Mouse (Mus musculus) retina, postnatal 1 day (tissue): ENCODE measurements around the gene 4930426L09Rik.
"Not testable (repeated sequence)": the region's sequence is repeated elsewhere in the genome, so short reads cannot be mapped to it uniquely, and the experiment has no call there.

Source experiments
- DNase-seq: peaks from one replicate; pipeline ENCODE4 v3.0.0-alpha.2; 2012

Gene 4930426L09Rik

DNA sequence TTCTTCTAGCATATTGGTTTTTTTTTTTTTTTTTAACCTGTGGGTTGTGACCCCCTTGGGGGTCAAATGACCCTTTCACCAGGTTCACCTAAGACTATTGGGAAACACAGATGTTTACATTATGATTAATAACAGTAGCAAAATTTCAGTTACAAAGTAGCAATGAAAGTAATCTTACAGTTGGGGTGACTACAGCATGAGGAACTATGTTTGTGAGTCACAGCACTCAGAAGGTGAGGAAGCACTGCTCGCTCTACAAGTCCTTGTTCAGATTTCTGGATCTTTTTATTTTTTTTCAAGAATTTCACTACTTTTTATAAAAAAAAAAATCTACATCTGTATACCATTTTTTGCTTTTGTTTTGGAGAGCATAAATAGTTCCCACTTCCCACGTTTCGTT lies 26.6 kb upstream of the 4930426L09Rik start:
- no peak for DNase-seq

DNA sequence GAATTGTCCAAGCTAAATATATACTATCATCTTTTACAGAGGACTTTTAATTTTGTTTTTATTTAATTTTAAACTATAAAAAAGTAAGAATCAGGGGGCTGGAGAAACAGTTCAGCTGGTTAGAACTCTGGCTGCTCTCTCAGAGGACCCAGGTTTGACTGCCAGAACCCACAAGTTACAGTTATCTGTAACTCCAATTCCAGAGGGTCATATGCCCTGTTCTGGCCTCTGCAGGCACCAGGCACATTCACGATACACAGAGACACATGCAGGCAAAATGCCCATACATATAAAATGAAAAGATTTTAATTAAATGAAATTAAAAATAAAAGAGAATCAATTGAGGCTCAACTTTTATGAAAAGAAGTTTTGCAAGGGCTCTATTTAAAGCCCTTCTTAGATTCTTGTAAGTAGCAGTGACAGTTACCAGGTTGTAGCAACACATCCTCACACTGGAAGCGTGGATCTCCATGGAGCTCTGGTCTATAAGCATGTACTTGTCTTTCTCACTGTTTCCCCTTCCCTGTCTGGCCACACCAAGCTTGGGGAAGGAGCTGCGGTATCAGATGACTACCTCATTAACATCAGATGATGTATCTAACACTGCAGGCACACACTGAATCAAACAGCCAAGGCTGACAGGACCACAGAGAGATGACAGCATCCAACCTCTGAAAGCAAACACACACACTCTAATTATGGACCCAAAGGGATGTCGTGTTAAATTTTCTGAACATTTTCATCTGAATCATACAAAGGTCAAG lies 23.1 kb upstream of the 4930426L09Rik start:
- no peak for DNase-seq

DNA sequence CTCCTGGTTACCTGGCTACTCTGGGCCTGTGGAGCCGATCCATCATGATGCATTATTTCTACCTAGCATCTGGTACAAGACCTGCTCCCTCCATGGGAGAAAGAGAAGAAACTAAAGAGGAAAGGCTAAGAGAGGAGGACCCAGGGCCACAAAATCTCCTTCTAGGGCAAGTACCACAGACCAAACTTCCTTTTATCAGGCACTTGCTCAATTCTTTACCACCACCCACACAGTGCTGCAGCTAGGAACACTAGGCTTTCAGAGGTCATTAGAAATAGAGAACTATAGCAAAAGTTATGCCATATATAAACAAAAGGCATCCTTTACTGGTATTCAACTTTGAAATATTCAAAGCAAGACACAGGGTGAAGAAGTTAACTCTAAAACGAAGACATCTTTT lies 22.0 kb upstream of the 4930426L09Rik start:
- DNase-seq, result no peak

- no peak for DNase-seq
Observed at GRCm38 (mm10) chr2:18977201-18977805, 20.8 kb upstream of the 4930426L09Rik start.

DNA sequence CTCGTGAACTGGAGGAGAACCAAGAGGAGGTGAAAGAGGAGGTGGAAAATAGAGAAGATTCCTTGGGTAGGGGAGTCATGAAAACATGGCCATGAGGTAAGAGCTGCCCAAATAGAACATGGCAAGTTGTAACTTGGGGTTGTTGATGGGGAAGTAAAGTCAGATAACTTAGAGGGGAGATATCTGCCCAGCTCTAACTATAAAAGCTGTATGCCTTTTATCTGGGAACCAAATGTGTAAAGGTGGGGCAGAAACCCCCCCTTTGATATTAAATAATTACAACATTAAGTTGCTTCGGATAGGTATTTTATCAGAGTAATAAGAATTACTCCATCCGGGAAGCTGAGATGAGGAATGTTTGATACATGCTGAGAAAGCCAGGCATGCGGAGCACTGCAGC lies 19.1 kb upstream of the 4930426L09Rik start:
- no peak for DNase-seq

GRCm38 (mm10) chr2:18979675-18980074 lies 18.5 kb upstream of the 4930426L09Rik start:
- no peak for DNase-seq

- DNase-seq, result no peak
Observed at GRCm38 (mm10) chr2:18982581-18982980, 15.6 kb upstream of the 4930426L09Rik start.

- no peak for DNase-seq
Observed at GRCm38 (mm10) chr2:18983546-18983945, 14.6 kb upstream of the 4930426L09Rik start.

- DNase-seq, result no peak
Observed at GRCm38 (mm10) chr2:18984095-18984847, 13.9 kb upstream of the 4930426L09Rik start.

GRCm38 (mm10) chr2:18985506-18985905 lies 12.6 kb upstream of the 4930426L09Rik start:
- no peak for DNase-seq

GRCm38 (mm10) chr2:18988885-18989284 lies 9.3 kb upstream of the 4930426L09Rik start:
- DNase-seq, result no peak

GRCm38 (mm10) chr2:18992512-18993510 lies 5.3 kb upstream of the 4930426L09Rik start:
- DNase-seq, result no peak

DNA sequence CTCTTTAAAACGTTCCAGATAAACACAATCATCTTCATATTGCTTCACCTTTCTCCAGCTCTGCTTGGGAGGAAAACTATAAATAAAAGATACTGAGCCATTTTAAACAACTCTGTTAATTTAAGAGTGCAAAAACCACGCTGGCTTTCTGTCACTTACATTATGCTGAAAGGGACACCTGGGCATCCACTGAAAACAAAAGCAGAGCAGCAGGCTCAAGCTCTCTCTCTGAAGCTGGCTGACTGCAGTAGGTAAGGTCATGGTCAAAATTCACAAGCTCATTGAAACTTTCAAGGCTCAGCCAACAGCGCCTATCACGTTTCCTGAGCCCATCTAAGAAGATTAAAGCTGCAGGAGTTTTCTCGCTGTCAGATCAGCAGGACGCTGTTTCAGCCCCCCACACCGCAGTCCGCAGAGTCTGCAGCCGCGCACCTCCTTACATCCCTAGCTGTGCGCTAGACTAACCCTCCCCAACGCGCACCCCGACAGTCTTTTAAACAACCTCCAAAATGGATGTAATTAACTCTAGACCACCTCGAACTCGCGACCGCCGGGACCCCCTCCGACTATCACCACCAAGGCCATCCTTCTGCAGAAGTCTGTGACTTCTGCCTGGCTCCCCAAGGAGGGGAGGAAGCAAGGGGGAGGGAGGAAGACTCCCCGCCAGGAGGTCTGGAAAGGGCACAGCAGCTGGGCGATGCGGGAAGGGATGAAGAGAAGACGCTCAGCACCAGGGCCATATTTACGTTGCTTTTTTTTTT lies 1.5 kb upstream of the 4930426L09Rik start:
- DNase-seq, result peak; percentile 51

- no peak for DNase-seq
Observed at GRCm38 (mm10) chr2:18997387-18997971, 664 bp upstream of the 4930426L09Rik start.

DNA sequence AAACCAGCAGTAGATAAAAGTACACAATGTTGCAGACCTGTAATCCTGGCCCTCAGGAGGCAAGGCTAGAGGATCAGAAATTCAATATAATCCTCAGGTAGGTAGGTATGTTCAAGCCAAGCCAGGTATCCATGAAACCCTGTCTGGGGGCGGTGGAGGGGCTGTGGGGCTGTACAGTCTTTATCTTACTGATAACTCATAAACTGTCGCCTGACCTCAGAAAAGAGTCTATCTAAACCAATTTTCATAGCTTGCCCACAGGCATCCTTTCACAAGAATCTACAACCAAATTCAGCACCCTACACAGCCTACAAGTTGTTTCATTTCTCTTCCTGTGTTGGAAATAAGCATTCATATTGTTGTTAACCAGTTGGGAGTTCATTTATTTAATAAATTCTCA lies 1.3 kb downstream of the 4930426L09Rik start:
- DNase-seq, result no peak

GRCm38 (mm10) chr2:19004801-19005200 lies 6.7 kb downstream of the 4930426L09Rik start:
- no peak for DNase-seq

GRCm38 (mm10) chr2:19006124-19006523 lies 8.0 kb downstream of the 4930426L09Rik start:
- no peak for DNase-seq

- no peak for DNase-seq
Observed at GRCm38 (mm10) chr2:19007580-19007979, 9.4 kb downstream of the 4930426L09Rik start.

- DNase-seq, result not testable (repeated sequence)
Observed at GRCm38 (mm10) chr2:19010541-19010940, 12.4 kb downstream of the 4930426L09Rik start.

DNA sequence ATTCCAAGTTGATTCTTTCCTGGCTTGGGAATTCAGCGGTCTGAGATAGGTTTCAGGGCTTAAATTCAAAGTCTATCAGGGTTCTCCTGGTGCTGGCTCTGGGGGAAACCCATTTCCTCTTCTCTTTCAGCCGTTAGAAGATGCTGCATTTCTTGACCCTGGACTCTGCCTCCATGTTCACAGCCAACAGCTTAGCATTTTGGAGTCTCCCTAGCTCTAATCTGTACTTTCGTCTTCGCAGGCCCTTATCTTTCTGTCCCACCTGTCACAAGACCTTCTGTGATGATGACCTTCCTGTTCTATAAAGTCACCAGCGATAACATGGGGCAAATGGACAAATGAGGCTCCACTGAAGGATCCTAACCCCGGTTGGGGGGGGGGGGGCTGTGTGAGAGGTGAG lies 13.3 kb downstream of the 4930426L09Rik start:
- DNase-seq, result no peak

GRCm38 (mm10) chr2:19016348-19016747 lies 18.2 kb downstream of the 4930426L09Rik start:
- no peak for DNase-seq
